Mouse (Mus musculus) 416B (cell line): ENCODE results near the gene Galnt17.

ENCODE experiments used
- DNase-seq: peaks from one replicate; pipeline ENCODE4 v3.0.0; 2011; ENCODE audit warnings: low read depth

The Galnt17 gene

DNA sequence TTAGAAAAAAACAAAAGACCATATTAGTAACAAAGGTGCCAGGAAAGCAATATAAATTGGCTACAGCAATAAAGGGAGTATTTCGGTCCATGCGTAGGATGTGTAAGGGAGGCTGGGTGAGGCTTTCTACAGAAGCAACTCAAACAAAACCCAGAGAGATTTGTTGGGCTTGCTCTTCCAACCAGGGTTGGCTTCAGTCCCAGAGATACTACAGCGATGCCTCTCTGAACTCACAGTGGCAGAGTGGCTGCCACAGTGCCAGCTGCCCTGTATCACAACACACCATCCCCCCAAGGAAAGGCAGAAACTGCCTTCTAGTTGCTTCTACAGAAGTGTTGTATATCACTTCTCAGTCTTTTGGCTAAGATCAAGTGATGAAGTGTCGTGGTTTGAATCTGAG, 66.6 kb downstream of the Galnt17 start:
- no peak for DNase-seq

DNA sequence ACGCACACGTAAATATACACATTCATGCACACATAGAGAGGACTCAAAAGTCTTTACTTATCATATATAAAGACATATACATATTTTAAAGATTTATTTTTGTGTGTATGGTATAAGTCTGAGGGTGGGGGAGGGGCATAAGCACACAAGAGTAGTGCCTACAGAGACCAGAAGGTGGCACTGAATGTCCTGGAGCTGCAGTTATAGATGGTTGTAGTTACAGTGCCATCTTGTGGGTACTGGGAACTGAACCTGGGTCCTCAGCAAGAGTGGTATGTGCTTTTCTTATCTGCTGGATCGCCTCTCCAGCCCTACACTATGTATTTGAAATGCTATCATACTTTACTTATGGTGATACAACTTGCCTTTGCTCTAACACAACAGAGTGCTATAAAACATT, 68.5 kb downstream of the Galnt17 start:
- DNase-seq, result no peak

DNA sequence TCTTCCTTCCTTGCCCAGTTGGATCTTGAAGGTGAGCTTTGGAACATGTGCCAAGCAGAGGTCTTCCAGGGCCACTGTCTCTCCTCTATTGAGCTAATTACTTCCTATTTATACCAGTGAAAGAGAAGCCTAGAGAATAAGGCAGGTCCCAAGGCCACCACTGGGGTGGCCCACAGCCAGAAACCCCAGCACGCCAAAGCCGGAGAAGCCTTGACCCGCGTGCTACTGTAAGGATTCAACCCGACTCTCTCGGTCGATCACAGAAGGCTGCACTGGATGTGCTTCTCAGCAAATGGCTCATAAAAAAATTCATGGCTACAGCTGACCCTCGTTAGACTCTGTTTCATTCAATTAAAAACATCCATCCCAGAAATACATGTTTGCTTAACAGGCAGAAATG, 71.4 kb downstream of the Galnt17 start:
- DNase-seq, result no peak

DNA sequence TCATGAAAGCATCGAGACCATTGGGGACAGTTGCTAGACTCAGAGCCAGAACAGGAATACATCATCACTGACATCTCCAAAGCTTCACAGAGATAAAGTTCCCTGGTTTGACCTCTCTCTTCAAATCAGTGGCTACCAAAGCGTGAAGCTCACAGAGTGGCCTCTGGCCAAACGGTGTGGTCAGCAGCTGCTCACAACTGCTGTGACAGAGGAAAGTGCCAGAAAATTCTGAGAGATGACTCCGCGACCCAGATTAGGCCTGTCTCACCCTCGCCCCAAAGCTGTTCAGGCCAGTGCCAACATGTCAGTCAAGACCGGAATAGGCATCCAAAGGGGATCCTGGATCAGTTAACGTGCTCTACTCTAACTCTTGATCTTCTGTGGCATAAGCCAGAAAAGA, 74.5 kb downstream of the Galnt17 start:
- no peak for DNase-seq

DNA sequence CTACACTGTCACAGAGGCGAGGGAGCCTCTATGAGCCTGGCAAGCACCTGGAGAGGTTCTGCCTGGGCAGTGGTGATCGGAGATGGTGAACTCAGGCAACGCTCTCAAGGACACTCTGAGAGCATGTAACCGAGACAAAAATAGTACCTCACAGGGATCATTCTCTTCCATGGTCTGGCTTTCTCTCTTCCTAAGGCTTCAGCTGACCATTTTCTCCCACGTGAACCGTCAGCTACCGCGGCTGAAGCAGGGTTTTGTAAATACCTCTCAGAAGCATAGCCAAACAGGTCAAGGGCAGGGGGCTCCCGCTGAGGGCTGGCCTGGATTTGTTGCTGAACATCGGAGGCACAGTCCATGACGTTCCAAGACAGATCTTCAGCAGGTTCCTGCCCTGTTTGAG, 77.2 kb downstream of the Galnt17 start:
- no peak for DNase-seq

DNA sequence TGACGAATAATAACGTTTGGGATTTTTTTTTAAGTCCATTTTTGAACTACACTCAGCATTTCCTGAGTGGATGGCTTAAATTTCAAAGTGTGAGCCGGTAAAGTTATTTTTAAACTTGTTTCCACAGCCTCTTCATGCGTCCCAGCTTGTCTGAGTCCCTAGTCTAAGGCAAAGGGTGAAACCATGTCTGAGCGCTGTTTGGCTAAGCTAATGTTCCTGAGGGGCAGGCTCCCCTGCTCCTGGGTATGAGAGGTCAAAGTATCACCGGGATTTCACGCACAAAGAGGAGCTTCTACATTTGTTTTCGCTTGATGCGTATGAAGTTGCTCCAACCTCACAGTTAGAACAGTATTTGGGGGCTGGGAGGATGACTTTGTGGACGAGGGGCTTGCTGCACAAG, 78.6 kb downstream of the Galnt17 start:
- DNase-seq, result no peak

DNA sequence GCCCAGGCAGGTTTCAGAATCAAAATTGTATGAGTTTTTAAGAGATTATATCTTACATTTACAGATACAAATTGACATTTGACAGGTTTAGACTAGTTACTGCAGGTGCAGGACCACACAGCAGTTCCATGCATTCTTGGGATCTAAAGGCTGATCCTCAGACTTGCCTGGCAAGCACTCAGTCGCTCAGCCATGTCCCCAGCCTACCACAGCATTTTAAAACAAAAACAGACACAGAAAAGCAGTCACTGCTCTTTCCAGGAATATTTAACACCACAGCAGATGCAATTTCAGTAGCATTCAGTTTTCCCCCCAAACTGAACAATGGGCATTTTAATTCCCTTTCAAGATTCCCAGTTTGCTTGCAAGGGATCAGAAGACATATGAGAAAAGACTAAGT, 84.9 kb downstream of the Galnt17 start:
- no peak for DNase-seq

DNA sequence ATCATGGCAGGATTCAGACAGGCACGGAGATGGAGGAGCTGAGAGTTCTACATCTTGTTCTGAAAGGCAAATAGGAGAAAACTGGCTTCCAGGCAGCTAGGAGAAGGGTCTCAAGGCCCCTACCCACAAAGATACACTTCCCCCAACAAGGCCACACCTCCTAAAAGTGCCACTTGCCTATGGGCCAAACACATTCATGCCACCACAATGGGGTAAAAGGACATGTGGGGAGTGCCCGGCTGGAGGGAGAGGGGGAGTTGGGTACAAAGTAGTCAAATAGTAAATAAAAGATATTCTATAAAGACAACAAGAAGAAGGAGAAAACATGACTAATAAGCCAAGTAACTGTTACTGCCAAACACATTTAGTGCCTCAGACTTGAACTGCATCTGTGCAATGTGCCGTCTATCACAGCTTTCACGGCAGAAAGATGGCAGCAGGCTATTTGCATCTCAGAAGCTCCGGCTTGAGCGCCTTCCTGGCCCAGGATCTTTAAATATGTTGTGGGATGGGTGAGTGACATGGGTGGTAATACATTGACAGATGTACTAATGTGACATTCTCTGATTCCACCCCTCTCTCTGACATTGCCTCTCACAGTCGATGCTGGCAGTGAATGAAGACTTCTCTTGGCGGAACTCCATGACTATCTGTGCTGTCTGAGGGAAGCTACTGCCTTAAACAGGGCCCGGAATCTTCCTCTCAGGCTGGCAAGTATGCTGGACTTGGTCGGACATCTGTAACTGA, 85.6 kb downstream of the Galnt17 start:
- DNase-seq, result no peak

DNA sequence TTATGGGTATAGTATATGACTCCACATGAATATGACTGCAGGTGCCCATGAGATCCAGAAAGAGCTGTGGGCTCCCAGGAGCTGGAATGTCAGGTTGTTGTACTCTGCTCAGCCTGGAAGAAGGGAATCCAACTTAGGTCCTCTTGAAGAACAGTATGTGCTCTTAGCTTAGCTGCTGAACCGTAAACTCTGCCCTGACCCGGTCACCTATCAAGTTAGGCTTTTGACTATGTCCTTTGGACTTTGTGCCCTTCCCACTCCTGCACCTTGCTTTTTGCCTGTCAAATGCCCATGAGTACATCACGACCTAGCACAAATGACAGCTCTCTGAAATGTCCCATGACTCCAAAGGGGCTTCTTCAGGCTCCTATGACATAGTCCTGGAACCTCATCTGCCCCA, 90.1 kb downstream of the Galnt17 start:
- DNase-seq, result no peak

DNA sequence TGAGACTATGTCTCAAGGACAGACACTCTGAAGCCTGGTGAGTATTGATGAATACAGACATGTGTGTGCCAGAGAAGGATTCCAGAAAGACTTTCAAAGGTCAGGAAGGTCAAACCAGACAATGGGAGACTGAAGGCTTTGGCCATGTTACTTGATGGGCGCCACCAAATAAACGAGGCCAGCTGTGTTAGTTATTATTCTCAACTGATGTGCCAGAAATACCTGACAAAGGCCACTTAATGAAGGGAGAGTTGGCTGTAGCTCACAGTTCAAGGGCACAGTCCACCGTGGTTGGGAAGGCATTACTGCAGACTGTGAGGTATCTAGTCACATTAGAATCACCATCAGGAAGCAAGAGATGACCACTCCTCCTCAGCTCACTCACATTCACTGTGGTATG, 96.7 kb downstream of the Galnt17 start:
- no peak for DNase-seq

DNA sequence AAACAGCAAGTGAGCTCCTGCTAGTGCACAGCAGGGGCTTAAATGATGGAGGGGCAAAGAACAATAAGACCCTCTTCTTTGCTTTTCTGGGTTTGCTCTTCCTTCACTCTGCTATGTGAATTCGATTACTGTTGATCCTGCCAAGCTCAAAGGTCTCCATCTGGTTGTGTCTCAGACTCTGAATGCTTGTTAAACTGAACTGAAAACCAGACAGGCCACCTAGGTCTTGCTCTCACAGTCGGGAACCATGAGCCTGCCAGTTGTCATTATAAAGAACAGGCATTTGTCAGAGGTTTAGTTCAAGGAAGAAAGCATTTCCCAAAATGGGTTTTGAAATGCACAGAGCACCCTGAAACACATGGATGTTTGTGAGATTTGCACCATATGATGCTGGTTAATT, 107.2 kb downstream of the Galnt17 start:
- no peak for DNase-seq

DNA sequence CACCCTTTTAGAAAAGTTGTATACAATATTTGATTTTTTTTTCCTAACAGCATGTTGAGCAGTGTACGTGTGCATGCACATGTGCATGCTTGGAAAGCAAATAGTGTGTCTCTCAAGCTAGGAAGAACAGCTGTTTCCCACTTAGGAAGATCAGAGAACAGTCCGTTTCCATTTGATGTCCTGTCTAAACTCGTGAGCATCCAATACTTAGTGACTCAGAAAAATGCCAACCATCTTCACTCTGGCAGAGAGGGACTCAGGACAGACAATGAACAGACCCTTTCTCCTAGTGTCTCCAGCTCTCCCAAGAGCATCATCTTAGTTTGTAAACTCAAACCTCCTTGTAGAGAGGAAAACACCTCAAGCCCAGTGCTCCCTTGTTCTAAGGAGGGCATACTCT, 116.0 kb downstream of the Galnt17 start:
- DNase-seq, result no peak

DNA sequence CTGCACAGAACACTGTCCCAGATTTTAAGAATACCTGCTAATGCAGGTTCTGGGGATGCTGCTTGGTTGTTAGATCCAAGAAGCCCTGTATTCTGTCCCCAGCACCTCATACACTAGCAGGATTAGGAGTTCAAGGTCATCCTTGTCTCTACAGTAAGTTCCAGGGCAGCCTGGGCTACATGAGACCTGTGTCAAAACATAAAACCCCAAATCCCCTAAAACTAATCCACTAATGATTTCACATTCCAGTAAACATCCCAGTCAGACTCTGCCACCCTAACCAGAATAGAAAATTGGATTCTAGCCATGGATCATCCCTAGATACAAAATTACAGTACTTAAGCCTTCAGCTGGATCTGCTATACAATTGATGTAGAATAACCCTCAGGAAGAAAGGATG, 123.7 kb downstream of the Galnt17 start:
- DNase-seq, result no peak

DNA sequence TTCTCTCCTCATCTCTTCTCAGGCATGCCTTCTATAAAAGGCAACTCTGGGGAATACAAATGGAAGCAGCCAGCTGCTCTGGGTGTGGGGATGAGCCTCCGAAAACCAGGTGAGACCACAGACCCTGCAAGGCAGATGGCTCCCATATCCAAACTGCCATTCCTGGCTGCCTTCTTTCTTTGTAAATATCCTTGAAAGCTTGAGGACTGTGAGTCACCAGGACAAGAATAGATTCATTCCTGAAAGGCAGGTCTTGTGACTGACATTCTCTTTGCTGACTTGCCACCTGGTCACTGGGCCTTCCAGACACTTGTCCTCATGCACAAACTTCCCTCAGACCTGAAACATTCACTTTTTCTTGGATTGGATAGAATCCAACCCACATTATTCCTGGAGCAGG, 127.1 kb downstream of the Galnt17 start:
- DNase-seq, result no peak

DNA sequence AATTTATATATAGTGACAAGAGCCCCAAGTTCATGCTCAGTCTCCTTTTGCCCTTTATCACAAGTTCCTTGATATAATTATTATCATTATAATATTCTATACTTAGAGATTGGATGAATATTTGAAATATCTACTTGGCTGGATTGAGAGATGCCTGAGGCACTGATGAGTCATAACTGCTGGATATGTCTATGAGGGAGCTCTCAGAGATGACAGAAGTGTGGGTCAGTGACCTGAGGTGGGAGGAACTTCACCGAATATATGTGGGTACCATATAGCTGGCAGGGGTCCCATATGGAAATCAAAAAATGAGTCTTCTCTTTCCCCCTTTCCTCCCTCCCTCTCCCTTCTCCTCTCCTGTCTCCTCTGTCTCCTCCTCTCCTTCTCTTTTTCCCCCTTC, 127.5 kb downstream of the Galnt17 start:
- DNase-seq, result no peak

DNA sequence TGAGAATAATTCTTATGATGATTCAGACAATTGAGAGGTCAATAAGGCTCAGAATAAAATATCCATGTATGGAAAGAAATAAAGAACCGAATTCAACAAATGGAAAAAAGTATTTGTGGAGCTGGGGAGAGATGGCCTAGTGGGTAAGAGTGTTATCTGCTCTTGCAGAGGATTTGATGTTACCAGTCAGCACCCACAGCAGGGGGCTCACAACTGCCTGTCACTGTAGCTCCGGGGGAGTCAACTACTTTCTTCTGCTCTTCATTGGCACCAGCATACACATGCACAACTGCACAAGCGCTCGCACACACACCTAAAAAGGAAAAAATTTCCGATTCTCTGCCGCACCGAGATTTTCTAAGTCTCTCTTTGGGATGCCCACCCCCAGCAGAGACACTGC, 130.4 kb downstream of the Galnt17 start:
- no peak for DNase-seq

DNA sequence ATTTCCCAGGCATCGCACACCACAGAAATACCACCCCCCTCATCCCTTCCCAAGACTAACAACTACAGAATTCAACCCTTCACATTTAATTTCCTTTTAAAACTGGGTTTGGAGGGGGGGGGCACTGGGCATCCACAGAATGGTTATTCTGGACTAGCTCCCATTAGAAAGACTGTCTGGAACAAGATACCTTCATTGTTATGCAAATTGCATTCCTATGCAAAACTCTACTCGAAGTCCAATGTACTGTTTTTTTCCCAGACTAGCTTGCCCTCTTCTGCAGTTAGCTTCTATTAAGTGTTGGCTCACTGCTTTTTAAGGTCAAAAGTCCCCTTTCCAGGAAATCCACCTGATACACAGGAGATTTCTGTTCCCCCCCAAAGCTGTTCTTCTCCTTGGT, 131.1 kb downstream of the Galnt17 start:
- DNase-seq, result no peak

DNA sequence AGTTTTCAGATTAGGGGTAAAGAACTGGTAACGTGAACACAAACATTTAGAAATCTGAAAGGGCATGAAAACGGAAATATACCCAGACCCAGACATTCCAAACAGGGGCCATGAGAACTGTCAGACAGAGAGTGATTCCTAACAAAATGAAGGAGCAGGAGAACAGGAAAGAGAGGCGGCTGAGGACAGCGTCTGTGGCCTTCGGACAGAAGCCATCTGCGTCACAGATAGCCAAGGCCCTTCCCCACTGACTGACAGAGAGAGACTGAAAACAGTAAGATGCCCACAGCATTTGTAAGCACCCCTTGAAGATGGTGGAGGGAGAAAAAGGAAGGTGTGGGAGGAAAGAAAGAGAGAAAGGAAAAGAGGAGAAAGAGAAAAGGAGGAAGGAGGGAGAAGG, 139.1 kb downstream of the Galnt17 start:
- DNase-seq, result no peak

DNA sequence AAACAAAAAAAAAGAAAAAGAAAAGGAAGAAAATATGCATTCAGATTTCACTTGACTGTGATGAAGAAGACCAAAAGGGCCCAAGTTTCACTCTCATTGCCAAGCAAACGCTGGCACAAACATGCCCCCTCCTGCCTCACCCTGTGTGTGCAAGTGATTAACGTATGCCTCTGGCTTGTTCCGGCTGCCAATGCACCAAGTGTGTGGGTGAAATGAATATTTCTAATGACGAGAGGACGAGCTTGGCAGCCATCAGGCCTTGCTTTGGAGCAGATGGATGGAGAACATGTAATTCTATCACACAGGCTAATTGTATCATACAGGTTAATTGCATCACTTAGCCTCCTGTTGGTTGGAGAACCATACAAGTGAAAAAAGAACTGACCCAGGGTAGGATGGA, 140.9 kb downstream of the Galnt17 start:
- DNase-seq, result no peak

DNA sequence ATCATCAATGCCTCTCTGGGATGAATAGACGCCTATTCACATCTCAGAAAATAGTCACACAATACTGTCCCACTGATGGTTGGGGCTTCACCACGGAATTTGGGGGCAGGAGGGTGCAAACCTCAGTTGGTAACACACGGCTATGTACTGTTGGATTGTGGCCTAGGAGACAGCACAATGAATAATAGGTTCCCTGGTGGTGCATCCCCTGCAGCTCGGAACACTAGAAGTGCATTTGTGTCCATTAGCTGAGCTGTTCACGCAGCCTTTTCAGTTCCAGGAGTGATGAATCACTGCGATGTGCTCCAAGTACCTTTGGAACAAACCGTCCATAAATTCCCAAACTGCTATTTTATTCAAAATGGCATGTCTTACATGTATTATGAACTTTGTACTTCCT, 142.6 kb downstream of the Galnt17 start:
- no peak for DNase-seq

DNA sequence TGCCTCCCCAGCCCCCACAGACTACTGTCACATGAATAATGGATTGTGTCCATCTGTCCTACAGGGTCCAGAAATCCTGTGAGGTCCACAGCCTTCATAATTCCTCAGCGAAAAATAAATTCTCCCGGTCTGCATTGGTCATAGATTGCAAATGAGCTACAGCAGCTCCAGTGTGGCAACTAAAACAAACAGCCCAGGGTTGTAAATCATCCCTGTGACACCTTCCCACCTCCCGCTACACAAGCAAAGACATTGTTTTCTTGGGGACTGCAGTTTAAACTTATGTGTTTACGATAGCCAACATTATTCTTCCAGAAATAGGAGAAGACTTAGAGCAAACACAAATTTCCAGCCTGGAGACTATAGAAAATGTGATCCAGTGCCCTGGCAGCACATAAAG, 150.4 kb downstream of the Galnt17 start:
- no peak for DNase-seq

DNA sequence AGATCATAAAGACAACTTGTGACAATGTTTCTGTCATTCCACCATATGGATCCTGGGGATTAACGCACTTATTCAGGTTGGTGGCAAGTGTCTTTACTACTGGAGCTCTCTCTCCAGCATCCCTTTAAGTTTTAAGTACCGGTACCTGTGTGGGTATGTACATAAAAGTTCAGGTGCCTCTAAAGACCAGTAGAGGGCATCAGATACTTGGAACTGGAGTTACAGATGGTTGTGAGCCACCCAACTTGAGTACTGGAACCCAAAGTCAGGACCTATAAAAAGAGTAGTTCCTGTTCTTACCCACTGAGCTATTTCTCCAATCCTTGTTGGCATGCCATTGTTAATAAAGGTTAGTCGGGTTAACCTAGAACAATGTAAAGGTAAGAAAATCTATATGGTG, 152.0 kb downstream of the Galnt17 start:
- no peak for DNase-seq

DNA sequence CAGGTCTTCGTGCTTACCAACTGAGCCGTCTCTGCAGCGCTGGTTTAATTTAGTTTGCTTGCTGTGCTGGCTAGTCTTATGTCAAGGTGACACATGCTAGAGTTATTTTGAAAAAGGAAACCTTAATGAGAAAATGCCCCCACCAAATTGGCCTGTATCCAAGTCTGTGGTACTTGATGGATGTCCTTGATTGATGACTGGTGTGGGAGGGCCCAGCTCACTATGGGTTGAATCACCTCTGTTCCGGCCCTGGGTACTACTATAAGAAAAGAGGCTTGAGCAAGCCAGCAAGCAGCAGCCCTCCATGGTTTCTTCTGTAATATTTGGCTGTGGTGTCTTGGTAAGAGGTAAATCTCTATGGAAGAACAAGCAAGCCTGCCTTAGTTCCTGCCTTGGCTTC, 165.7 kb downstream of the Galnt17 start:
- DNase-seq, result no peak

DNA sequence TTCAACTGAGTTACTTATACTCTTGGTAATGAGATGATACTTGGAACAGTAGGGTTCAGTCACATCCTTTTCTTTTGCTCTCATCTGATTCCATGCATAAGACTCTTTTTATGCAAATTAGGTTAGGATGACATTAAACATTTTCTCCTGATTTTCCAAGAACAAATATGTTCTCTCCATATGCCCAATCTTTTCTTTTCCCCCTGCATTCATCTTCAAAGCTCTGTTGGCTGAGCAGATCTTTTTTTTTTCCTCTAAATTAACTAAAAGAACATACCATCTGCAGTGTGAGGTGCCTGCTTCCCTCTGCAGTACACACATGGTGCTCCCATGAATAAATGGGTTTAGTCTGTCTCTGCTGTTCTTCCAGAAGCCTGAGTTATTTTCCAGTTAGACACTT, 173.5 kb downstream of the Galnt17 start:
- DNase-seq, result no peak
